ENCODE assay signal across 8 mouse cellular contexts in genomic region chr14:78538572-78539320, GRCm38 (mm10). TPM values are rescaled to one million over a fixed set of nuclear protein-coding genes. Genes with fewer than 3 reads are reported as not detected.
DNase-seq lines count a peak whose midpoint lies in the region; ATAC-seq lines count a peak whose summit lies in the region.

No protein-coding gene starts in this region.

- no peak overlapping the region for H3K4me3 ChIP-seq in intestine, embryonic 16.5 days (ENCODE audit: low read length)
- no peak overlapping the region for H3K4me3 ChIP-seq in intestine, embryonic 15.5 days (replicated peaks)
- H3K4me3 ChIP-seq in heart, embryonic 14.5 days (ENCODE audit: control insufficient read depth in 1 of 2, insufficient read depth in 1 of 2, low read depth in 1 of 2, low read length in 2 of 2), result no peak overlapping the region
- H3K4me3 ChIP-seq in limb, embryonic 13.5 days, result no peak overlapping the region

- 38% methylated on average over 5 of the region's 5 CpGs for WGBS in intestine, embryonic 16.5 days
- 30% methylated on average over 5 of the region's 5 CpGs for WGBS in intestine, embryonic 15.5 days
- WGBS in heart, embryonic 14.5 days, result 26% methylated on average over 5 of the region's 5 CpGs
- 7% methylated on average over 5 of the region's 5 CpGs for WGBS in limb, embryonic 13.5 days

- peak; percentile 33 for DNase-seq in cerebellum, adult 8-10 months
- no peak for DNase-seq in spleen, postnatal 4 days (ENCODE audit: low spot score in 2 of 2)
- no peak for DNase-seq in frontal cortex, postnatal 14 days (ENCODE audit: low spot score in 2 of 2)
- no peak for DNase-seq in layer of hippocampus, adult 8-10 months (ENCODE audit: low spot score in 2 of 2)

- no peak overlapping the region for H3K9ac ChIP-seq in intestine, embryonic 16.5 days (ENCODE audit: low read depth, low read length)
- H3K9ac ChIP-seq in intestine, embryonic 15.5 days, result no peak overlapping the region
- no peak overlapping the region for H3K9ac ChIP-seq in heart, embryonic 14.5 days (ENCODE audit: low read length)
- H3K9ac ChIP-seq in limb, embryonic 13.5 days, result no peak overlapping the region

- H3K9me3 ChIP-seq in intestine, embryonic 16.5 days (ENCODE audit: control insufficient read depth, low read length), result no peaks in the 10 kb centered on the region
- no peaks in the 10 kb centered on the region for H3K9me3 ChIP-seq in intestine, embryonic 15.5 days
- no peaks in the 10 kb centered on the region for H3K9me3 ChIP-seq in heart, embryonic 14.5 days (ENCODE audit: control insufficient read depth, low read length)
- H3K9me3 ChIP-seq in limb, embryonic 13.5 days, result no peaks in the 10 kb centered on the region

- H3K27ac ChIP-seq in intestine, embryonic 16.5 days (ENCODE audit: low read length), result peak overlapping the region; percentile 73
- H3K27ac ChIP-seq in intestine, embryonic 15.5 days, result no peak overlapping the region; the same call in 1 of the 2 replicates
- peak overlapping the region; percentile 56 to 79 for H3K27ac ChIP-seq in heart, embryonic 14.5 days (replicated peaks in 1 of 2; ENCODE audit: control insufficient read depth in 1 of 2, insufficient read depth in 1 of 2, low read depth in 2 of 2, low read length in 2 of 2)
- peak overlapping the region; percentile 49; the same call in 1 of the 2 replicates for H3K27ac ChIP-seq in limb, embryonic 13.5 days

- H3K27me3 ChIP-seq in intestine, embryonic 16.5 days (replicated peaks; ENCODE audit: control insufficient read depth, insufficient read depth, low read length), result no peaks in the 10 kb centered on the region
- H3K27me3 ChIP-seq in intestine, embryonic 15.5 days (replicated peaks), result no peaks in the 10 kb centered on the region
- H3K27me3 ChIP-seq in heart, embryonic 14.5 days (ENCODE audit: control insufficient read depth, insufficient read depth, low read length), result no peaks in the 10 kb centered on the region
- no peaks in the 10 kb centered on the region for H3K27me3 ChIP-seq in limb, embryonic 13.5 days

- no peak for ATAC-seq in intestine, embryonic 16.5 days
- no peak for ATAC-seq in intestine, embryonic 15.5 days
- ATAC-seq in heart, embryonic 14.5 days (ENCODE audit: insufficient number of reproducible peaks, insufficient read depth, low FRiP score, low read depth), result no peak
- peak; percentile 29 for ATAC-seq in limb, embryonic 13.5 days (ENCODE audit: low FRiP score, low read depth)

- H3K4me1 ChIP-seq in intestine, embryonic 16.5 days (ENCODE audit: control insufficient read depth, insufficient read depth, low read length), result peaks cover 9% of the 10 kb centered on the region
- H3K4me1 ChIP-seq in intestine, embryonic 15.5 days (replicated peaks), result peaks cover 13% of the 10 kb centered on the region; the same call in 1 of the 2 replicates
- peaks cover 8 to 29% of the 10 kb centered on the region in 2 experiments for H3K4me1 ChIP-seq in heart, embryonic 14.5 days (ENCODE audit: control insufficient read depth in 2 of 2, insufficient read depth in 2 of 2, low read length in 2 of 2)
- H3K4me1 ChIP-seq in limb, embryonic 13.5 days, result peaks cover 36% of the 10 kb centered on the region

- no peaks in the 10 kb centered on the region for H3K36me3 ChIP-seq in intestine, embryonic 16.5 days (ENCODE audit: control insufficient read depth, insufficient read depth, low read length)
- no peaks in the 10 kb centered on the region for H3K36me3 ChIP-seq in intestine, embryonic 15.5 days
- H3K36me3 ChIP-seq in heart, embryonic 14.5 days (ENCODE audit: control insufficient read depth, insufficient read depth, low read length), result no peaks in the 10 kb centered on the region
- no peaks in the 10 kb centered on the region for H3K36me3 ChIP-seq in limb, embryonic 13.5 days

- no peak overlapping the region for H3K4me2 ChIP-seq in intestine, embryonic 16.5 days (ENCODE audit: low read depth, low read length)
- H3K4me2 ChIP-seq in intestine, embryonic 15.5 days (replicated peaks), result no peak overlapping the region
- no peak overlapping the region for H3K4me2 ChIP-seq in heart, embryonic 14.5 days (ENCODE audit: low read length)
- H3K4me2 ChIP-seq in limb, embryonic 13.5 days (replicated peaks), result no peak overlapping the region

RNA-seq across cellular contexts. Expression of gene Akap11, which starts 2.1 kb away (rescaled TPM):
- polyA plus RNA-seq in intestine, embryonic 16.5 days (2015; fragmentation: Nextera tagmentation; extraction: Ambion mirVana), result 12.1 and 12.3 TPM in 2 replicates
- polyA plus RNA-seq in intestine, embryonic 15.5 days (2015; fragmentation: Nextera tagmentation; extraction: Ambion mirVana), result 16.4 and 17.7 TPM in 2 replicates
- polyA plus RNA-seq in heart, embryonic 14.5 days (2014; fragmentation: Nextera tagmentation; extraction: Ambion mirVana), result 13.4 and 14.0 TPM in 2 replicates
- 20.8 and 25.7 TPM in 2 replicates for polyA plus RNA-seq in limb, embryonic 13.5 days (2015; fragmentation: Nextera tagmentation; extraction: Ambion mirVana)
- 100 to 1,000 TPM; 180 to 203 (median 189) TPM for total RNA-seq in layer of hippocampus, adult 8-10 months (2022)
